Mouse (Mus musculus) T-helper 2 cell (primary cell): ENCODE data around the gene Notch1.

Experiments used
- in situ Hi-C: fragments of 300-600 bp; cut with MboI, MseI; formaldehyde crosslinking; loops from one replicate; pipeline ENCODE4 v1.15.1; 2025; ENCODE audit warnings: high pct_unique_total_duplicates

Gene Notch1

DNA sequence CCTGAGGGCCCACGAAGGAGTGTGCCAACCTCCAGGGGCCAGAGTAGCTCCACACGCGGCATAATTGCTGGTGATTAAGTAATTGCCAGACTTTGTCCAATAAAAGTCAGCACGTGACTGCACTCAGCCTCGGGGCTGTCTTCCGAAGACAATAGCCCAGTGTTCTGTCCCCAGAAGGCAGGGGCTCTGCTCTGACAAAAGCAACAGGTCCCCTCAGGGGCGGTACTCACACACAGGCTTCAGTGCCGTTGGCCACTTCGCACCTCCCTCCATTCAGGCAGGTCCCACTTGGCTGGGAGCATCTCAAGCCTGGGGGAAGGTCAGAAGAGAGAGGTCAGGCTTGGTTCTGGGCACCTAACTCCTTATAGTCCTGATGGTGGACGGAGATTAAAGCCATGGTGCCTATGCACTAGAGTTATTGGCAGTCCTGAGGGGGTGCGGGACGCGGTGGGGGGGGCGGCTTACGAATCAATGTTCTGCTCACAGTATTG is 14.8 kb downstream of the Notch1 start:
- in situ Hi-C loops: loop anchor here (10.0 kb wide), 1 partner anchor 947 kb away; the partner anchor contains the start of gene Edf1

- in situ Hi-C loops: loop anchor here (10.0 kb wide), 1 partner anchor 946 kb away; the partner anchor contains the start of gene Edf1
Measured at GRCm38 (mm10) chr2:26500599-26501370, 15.7 kb downstream of the Notch1 start.

DNA sequence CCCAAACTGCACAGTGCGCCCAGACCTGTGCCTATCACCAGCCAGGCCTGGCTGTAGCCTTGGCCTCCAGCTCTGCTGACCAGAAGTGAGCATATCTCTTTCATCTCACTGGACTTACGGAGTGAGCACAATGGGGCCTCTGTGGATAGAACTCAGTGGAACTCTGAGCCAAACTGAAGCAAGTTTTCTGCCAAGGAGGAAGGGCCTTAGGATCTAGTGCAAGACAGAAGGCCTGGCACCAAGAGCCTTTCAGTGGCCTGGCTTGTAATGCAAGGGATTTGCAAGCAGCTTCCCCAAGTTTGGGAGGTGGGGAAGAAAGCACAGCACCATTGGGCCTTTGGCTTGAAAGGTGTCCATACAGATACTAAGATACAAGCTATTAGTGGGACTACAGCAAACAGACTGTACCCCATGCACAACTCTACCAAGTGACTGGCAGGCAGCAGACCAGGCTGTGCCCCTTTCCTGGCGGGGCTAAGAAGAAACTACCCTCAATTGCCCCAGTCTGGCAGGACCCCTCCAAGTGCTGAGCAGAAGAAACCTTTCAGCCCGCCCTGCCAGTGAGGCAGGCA is 16.4 kb downstream of the Notch1 start:
- in situ Hi-C loops: loop anchor here (10.0 kb wide), 1 partner anchor 945 kb away; the partner anchor contains the start of gene Edf1

- in situ Hi-C loops: no loop called here
Measured at GRCm38 (mm10) chr2:26498694-26499093, 17.8 kb downstream of the Notch1 start.

- in situ Hi-C loops: no loop called here
Measured at GRCm38 (mm10) chr2:26497861-26498533, 18.5 kb downstream of the Notch1 start.

GRCm38 (mm10) chr2:26496451-26496850 is 20.0 kb downstream of the Notch1 start:
- in situ Hi-C loops: no loop called here

- in situ Hi-C loops: no loop called here
Measured at GRCm38 (mm10) chr2:26495701-26496100, 20.8 kb downstream of the Notch1 start.

GRCm38 (mm10) chr2:26494991-26495390 is 21.5 kb downstream of the Notch1 start:
- in situ Hi-C loops: no loop called here

DNA sequence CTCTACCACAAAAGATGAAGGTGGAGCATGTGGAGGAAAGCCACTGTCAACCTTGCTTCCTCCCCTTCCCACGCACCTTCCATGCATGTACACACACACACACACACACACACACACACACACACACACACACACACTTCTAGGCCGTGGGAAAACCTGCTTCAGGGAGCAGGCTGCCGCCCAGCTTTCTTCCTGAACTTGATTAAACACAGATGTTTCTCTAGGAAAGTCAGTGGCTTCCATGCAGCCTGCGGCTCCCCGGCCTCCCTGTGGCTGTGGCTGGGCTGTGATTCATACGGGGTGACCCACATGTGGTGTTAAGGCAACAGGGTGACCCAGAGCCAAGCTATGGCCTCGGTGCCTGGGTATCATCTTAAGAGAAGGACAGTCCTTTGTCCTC is 22.1 kb downstream of the Notch1 start:
- in situ Hi-C loops: no loop called here

DNA sequence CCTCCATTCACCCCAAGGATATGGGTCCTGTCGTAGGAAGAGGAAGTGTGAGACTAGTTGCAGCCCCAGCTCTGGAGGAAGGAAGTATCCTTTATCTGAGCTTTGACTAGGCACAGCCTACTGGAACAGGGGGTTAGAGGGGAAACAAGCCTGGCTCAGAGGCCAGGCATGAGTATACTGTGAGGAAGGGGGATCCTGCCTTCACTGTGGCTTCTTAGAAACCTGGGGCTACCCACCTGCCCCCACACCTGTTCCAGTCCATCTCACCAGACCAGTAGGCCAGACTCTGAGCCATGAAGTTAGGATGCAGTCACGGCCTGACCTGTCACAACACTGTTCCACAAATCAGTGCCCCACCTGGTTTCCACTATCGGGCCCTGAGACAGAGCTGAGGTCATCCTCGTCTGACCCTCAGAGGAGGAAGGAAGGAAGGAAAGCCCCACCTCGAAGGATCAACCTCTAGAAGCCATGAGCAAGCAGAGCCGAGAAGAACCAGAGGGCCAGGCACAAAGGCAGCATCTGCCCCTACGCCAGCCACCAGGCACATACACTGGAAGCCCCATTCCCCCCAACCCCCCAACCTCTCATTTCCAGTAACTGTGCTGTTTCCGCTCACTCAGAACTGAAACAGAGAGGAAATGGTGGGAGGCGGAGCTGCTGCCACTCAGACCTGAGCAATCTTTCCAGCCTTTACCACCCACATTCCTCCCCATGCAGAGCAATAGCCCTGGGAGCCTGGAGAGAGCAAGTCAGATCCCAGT is 23.3 kb downstream of the Notch1 start:
- in situ Hi-C loops: no loop called here

GRCm38 (mm10) chr2:26490760-26491301 is 25.6 kb downstream of the Notch1 start:
- in situ Hi-C loops: no loop called here

DNA sequence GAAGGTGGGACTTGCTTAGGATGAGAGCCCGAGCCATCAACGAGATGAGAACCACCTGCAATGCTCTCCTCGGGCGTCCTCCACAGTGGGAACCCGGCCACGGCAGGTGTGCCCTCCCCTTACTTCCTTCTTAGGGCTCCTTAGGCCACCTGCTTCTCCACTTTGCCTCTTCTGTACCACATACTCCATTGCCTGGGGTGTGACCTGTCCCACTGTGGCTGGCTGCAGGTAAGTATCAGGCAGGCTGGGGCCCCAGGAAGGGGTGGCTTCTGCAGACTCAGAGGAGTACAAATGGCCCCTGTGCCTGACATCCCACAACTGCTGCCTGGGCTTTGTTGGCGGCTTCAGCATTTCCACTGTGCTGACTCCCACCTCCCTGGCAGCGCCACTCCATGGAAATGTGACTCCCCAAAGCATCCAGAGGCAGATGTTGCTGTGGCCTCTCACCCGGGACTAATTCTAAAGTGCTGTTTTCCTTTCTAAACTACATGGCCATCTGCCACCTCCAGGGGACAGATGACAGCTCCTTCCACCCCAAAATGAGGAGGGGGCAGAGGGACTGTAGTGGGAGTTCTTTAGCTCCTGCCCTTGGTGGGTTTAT is 27.8 kb downstream of the Notch1 start:
- in situ Hi-C loops: loop anchor here (5.0 kb wide), 1 partner anchor 36 kb away; no protein-coding TSS in a partner anchor

GRCm38 (mm10) chr2:26487322-26488021 is 29.0 kb downstream of the Notch1 start:
- in situ Hi-C loops: loop anchor here (5.0 kb wide), 1 partner anchor 35 kb away; no protein-coding TSS in a partner anchor

- in situ Hi-C loops: loop anchor here (5.0 kb wide), 1 partner anchor 35 kb away; no protein-coding TSS in a partner anchor
Measured at GRCm38 (mm10) chr2:26486835-26487321, 29.6 kb downstream of the Notch1 start.

DNA sequence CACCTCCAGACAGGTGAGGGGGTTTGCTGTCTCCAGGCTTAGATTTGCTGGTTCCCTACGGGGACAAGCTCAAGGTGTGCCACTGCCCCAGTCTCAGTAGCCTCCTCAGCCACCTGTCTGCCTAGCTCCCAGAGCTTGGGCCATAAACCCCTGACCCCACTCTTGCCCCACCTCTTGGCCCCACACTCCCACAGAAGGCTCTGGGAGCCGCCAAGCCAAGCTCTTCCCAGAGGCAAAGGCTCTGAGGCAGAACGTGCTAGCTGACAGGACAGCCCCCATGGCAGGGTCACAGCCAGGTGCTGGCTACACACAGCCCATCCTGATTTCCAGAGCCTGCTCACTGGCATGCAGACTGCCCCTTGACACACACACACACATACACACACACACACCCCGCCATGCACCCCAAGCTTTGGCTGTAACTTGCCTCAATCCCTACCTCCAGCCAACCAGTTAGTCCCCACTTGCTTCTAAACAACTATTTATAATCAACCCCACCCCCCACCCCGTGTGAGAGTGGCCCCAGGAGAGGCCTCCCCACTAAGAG is 30.1 kb downstream of the Notch1 start:
- in situ Hi-C loops: loop anchor here (5.0 kb wide), 1 partner anchor 34 kb away; no protein-coding TSS in a partner anchor

- in situ Hi-C loops: loop anchor here (5.0 kb wide), 1 partner anchor 33 kb away; no protein-coding TSS in a partner anchor
Measured at GRCm38 (mm10) chr2:26485710-26486109, 30.8 kb downstream of the Notch1 start.

DNA sequence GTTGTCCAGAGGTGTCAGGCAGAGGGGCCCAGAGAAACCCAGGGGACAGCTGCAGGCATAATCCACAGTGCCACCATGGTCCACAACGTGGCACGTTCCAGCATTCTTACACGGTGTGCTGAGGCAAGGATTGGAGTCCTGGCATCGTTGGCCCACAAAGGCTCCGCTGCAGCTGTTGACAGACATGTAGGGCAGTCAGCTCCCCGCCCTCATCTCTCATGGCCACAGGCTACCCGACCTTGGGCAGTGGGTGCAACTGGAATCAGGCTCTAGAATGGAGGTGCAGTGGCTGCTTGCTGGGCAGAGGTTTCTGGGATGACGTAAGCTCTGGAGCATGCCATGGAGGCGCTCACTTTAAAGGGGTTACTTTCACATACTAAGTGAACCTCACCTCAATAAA is 31.2 kb downstream of the Notch1 start:
- in situ Hi-C loops: loop anchor here (5.0 kb wide), 1 partner anchor 33 kb away; no protein-coding TSS in a partner anchor

GRCm38 (mm10) chr2:26484169-26484568 is 32.3 kb downstream of the Notch1 start:
- in situ Hi-C loops: no loop called here

- in situ Hi-C loops: no loop called here
Measured at GRCm38 (mm10) chr2:26483230-26483869, 33.1 kb downstream of the Notch1 start.
